Mouse (Mus musculus) megakaryocyte, embryonic 14.5 days (primary cell): ENCODE measurements around the gene 6030408B16Rik. TPM values are rescaled to one million over a fixed set of nuclear protein-coding genes. Genes with fewer than 3 reads are reported as not detected.

Source experiments
- H3K27me3 ChIP-seq: replicated peaks from 2 replicates; pipeline ENCODE3; 2012; ENCODE audit warnings: inconsistent platforms
- H3K36me3 ChIP-seq: replicated peaks from 2 replicates; pipeline ENCODE3; 2012; ENCODE audit warnings: low read length, inconsistent platforms, mixed read lengths
- H3K4me1 ChIP-seq: 2 replicates; pipeline ENCODE4 v1.6.1; 2012; ENCODE audit warnings: inconsistent platforms
- H3K4me3 ChIP-seq: replicated peaks from 2 replicates; pipeline ENCODE3; 2012; ENCODE audit warnings: moderate library complexity, mild to moderate bottlenecking, inconsistent platforms
- H3K9me3 ChIP-seq: 2 replicates; pipeline ENCODE4 v1.6.1; 2012; ENCODE audit warnings: inconsistent platforms
- FLI1 ChIP-seq: IDR thresholded peaks from 2 replicates; pipeline ENCODE4 v1.6.1; 2012; ENCODE audit warnings: low read length, inconsistent platforms, mixed read lengths
- GATA1 ChIP-seq: IDR thresholded peaks from 3 replicates; pipeline ENCODE4 v1.6.1; 2012; ENCODE audit warnings: mixed read lengths, low read length, inconsistent platforms, borderline replicate concordance
- polyA plus RNA-seq: library from polyadenylated mRNA; stranded (reverse); fragments of >175 nt; gene quantifications from 2 replicates; pipeline ENCODE4 v1.2.3, GENCODE M21; 2012; ENCODE audit warnings: low replicate concordance; ENCODE audit not compliant: insufficient read depth

Gene 6030408B16Rik
- polyA plus RNA-seq, 1 experiment = not detected

- Histone ChIP-seq H3K4me1 (peaks cover 64% of the 10 kb centered on the region), H3K4me3 (no peak overlapping the region), H3K27me3 (peaks cover 4% of the 10 kb centered on the region), H3K9me3 (no peaks in the 10 kb centered on the region), H3K36me3 (peaks cover 24% of the 10 kb centered on the region)
- TF ChIP-seq FLI1 (no peak), GATA1 (no peak)
Measured at GRCm38 (mm10) chr15:101295616-101296015, 2.6 kb downstream of the 6030408B16Rik start.

- peak overlapping the region; percentile 36 for H3K4me3 ChIP-seq
- H3K27me3 ChIP-seq = peaks cover 4% of the 10 kb centered on the region
- H3K36me3 ChIP-seq = peaks cover 19% of the 10 kb centered on the region
Measured at GRCm38 (mm10) chr15:101296091-101296490, 3.1 kb downstream of the 6030408B16Rik start.

GRCm38 (mm10) chr15:101297988-101298387 lies 5.0 kb downstream of the 6030408B16Rik start:
- peaks cover 3% of the 10 kb centered on the region for H3K36me3 ChIP-seq
- no peak for TF ChIP-seq FLI1
- no peak for TF ChIP-seq GATA1
- H3K4me3 ChIP-seq = peak overlapping the region; percentile 81
- peaks cover 4% of the 10 kb centered on the region for H3K27me3 ChIP-seq
- H3K9me3 ChIP-seq = peaks cover 8% of the 10 kb centered on the region
- peaks cover 81% of the 10 kb centered on the region for H3K4me1 ChIP-seq

More at GRCm38 (mm10) chr15:101296091-101296490, 3.1 kb downstream of the 6030408B16Rik start:
- Histone ChIP-seq H3K4me1 (peaks cover 66% of the 10 kb centered on the region), H3K9me3 (no peaks in the 10 kb centered on the region)
- TF ChIP-seq GATA1 = no peak
- no peak for TF ChIP-seq FLI1

DNA sequence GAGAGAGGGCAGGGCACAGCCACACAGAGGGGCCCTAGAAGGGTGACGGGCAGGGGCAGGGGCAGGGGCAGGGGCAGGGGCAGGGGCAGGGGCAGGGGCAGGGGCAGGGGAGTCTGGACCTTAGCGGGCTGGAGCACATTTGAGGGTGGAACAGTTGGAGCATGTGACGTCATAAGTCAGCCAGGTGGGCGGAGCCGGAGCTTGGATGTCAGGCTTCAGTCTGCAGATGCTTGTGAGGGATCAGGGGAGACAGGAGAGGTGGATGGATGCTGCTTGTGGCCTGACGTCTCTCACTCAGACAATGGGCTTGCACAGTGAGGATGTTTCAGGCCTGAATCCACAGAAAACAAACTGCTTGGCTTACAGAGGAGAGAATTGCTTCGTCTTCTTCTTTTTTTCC lies 5.5 kb downstream of the 6030408B16Rik start:
- Histone ChIP-seq H3K36me3 (no peaks in the 10 kb centered on the region), H3K4me3 (peak overlapping the region; percentile 64), H3K9me3 (peaks cover 13% of the 10 kb centered on the region), H3K27me3 (peaks cover 3% of the 10 kb centered on the region), H3K4me1 (peaks cover 78% of the 10 kb centered on the region)
- TF ChIP-seq GATA1 (no peak), FLI1 (no peak)

- no peaks in the 10 kb centered on the region for H3K36me3 ChIP-seq
- H3K9me3 ChIP-seq = peaks cover 13% of the 10 kb centered on the region
- peaks cover 2% of the 10 kb centered on the region for H3K27me3 ChIP-seq
- peak overlapping the region; percentile 78 for H3K4me3 ChIP-seq
- TF ChIP-seq GATA1 (no peak), FLI1 (no peak)
- peaks cover 77% of the 10 kb centered on the region for H3K4me1 ChIP-seq
Measured at GRCm38 (mm10) chr15:101299480-101299960, 6.5 kb downstream of the 6030408B16Rik start.

DNA sequence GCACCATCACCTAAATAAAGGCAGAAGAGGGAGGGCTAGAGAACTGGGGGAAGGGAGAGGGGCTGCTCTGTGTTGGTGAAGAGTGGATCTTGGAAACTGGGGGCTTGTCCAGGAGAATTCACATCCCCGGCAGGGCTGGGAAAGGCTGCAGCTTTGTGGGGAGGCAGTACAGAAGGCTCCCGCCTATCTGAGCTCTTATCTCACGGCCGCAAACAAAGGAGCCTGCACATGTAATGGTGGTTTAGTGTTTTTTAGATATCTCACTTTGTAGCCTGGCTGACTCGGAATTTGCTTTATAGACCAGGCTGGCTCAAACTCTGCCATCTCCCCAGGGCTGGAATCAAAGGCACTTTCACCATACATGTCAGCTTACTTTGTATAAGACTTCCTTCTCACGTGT lies 7.1 kb downstream of the 6030408B16Rik start:
- Histone ChIP-seq H3K4me3 (no peak overlapping the region), H3K27me3 (peaks cover 2% of the 10 kb centered on the region), H3K36me3 (no peaks in the 10 kb centered on the region), H3K4me1 (peaks cover 71% of the 10 kb centered on the region), H3K9me3 (peaks cover 13% of the 10 kb centered on the region)
- TF ChIP-seq GATA1 (no peak), FLI1 (no peak)

GRCm38 (mm10) chr15:101302201-101302600 lies 9.2 kb downstream of the 6030408B16Rik start:
- Histone ChIP-seq H3K4me3 (no peak overlapping the region), H3K9me3 (peaks cover 13% of the 10 kb centered on the region), H3K4me1 (peaks cover 59% of the 10 kb centered on the region), H3K27me3 (peaks cover 5% of the 10 kb centered on the region), H3K36me3 (no peaks in the 10 kb centered on the region)
- no peak for TF ChIP-seq FLI1
- TF ChIP-seq GATA1 = no peak

- no peaks in the 10 kb centered on the region for H3K36me3 ChIP-seq
- peaks cover 7% of the 10 kb centered on the region for H3K27me3 ChIP-seq
- no peak overlapping the region for H3K4me3 ChIP-seq
- H3K4me1 ChIP-seq = peaks cover 56% of the 10 kb centered on the region
- peaks cover 13% of the 10 kb centered on the region for H3K9me3 ChIP-seq
- no peak for TF ChIP-seq FLI1
- no peak for TF ChIP-seq GATA1
Measured at GRCm38 (mm10) chr15:101303830-101304229, 10.8 kb downstream of the 6030408B16Rik start.

DNA sequence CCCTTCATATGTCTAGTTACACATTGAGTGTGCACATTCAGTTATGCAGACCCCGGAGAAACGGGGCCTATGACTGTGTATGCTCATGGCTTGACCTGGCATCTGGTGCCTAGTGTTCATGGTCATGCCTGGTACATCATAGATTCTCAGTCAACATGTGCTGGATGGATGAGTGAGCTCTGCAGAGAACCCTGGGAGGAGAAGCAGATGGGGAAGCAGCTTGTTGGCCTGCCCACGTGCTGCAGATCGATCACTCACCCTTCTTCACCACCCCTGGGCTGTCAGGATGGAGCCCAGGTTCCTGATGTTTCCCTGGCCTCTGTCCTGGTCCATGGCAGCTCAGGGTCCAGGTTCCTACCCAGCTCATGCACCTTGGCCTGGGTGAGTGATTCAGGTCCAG lies 13.4 kb downstream of the 6030408B16Rik start:
- Histone ChIP-seq H3K36me3 (no peaks in the 10 kb centered on the region), H3K4me1 (peaks cover 54% of the 10 kb centered on the region), H3K9me3 (peaks cover 13% of the 10 kb centered on the region), H3K27me3 (peaks cover 7% of the 10 kb centered on the region), H3K4me3 (no peak overlapping the region)
- TF ChIP-seq FLI1 = no peak
- no peak for TF ChIP-seq GATA1

DNA sequence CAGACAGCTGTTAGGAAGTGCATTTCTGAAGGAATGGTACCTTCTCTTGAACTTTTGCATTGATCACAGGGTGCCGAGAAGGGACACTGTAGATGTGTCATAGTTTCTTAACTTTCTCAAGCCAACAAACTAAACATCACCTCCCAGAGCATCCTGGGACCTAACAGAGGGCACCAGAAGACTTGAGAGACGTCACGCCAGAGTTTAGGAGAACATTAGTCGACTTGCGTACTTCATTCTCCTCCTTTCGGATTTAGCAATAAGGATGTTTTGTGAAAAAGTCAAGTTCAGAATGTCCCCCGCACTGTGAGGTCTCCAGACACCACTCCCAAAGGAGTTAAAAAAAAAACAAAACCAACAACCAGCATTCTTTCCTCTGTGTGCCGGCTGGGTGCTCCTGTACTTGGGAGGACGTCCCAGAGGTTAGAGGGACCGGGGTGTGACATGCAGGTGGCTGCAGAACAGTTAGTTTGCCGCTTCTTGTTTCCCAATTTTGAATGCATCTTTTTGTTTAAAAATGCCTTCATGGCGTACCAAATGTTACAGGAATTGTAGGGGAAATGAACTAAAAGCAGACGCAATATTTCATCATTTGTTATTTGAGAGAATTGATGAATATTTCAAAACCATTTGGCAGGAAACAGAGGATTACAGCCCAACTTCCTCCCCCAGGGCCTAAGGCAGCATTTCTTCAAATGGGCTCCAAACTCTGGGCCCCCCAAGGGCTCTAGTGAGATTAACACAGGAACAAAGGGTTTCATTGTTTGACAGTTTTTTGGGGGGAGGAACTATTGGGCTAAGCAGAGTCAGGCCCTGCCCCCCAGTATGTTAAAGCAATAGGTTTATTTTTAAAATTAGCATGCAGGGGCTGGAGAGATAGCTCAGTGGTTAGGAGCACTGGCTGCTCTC lies 15.7 kb downstream of the 6030408B16Rik start:
- TF ChIP-seq GATA1 (no peak), FLI1 (no peak)
- Histone ChIP-seq H3K27me3 (peaks cover 12% of the 10 kb centered on the region), H3K9me3 (no peaks in the 10 kb centered on the region; the same call in 1 of the 2 replicates), H3K36me3 (no peaks in the 10 kb centered on the region), H3K4me3 (no peak overlapping the region), H3K4me1 (peaks cover 51% of the 10 kb centered on the region)
